Mouse (Mus musculus) midbrain, embryonic 14.5 days (tissue): Measurements from ENCODE around the gene Asna1. TPM values are rescaled to one million over a fixed set of nuclear protein-coding genes. Genes with fewer than 3 reads are reported as not detected.
A peak's percentile ranks its signal among the peaks of the same experiment; 100 is the strongest.

Source experiments
- ATAC-seq: fragments of 200-750 bp; cut with Nextera tagmentation; 2 replicates; pipeline ENCODE4 v1.8.0; 2017; ENCODE audit warnings: moderate number of reproducible peaks, moderate library complexity; ENCODE audit not compliant: low FRiP score, low TSS enrichment
- DNase-seq: peaks from one replicate; pipeline ENCODE4 v3.0.0-alpha.2; 2015
- H3K27ac ChIP-seq: fragments of 300-500 bp; sonication (generic); replicated peaks from 2 replicates; pipeline ENCODE4 v1.5.1; 2014; ENCODE audit warnings: mild to moderate bottlenecking, low read depth, low read length, moderate library complexity
- H3K27me3 ChIP-seq: fragments of 300-500 bp; sonication (generic); 2 replicates; pipeline ENCODE4 v1.6.1; 2014; ENCODE audit warnings: low read length, control low read depth, mixed read lengths; ENCODE audit not compliant: control insufficient read depth, insufficient read depth
- H3K36me3 ChIP-seq: fragments of 300-500 bp; sonication (generic); 2 replicates; pipeline ENCODE4 v1.6.1; 2014; ENCODE audit warnings: low read length, control low read depth; ENCODE audit not compliant: control insufficient read depth, insufficient read depth
- H3K4me1 ChIP-seq: fragments of 300-500 bp; sonication (generic); 2 replicates; pipeline ENCODE4 v1.6.1; 2014; ENCODE audit warnings: mild to moderate bottlenecking, antibody characterized with exemption, low read length, control low read depth; ENCODE audit not compliant: control insufficient read depth, insufficient read depth
- H3K4me2 ChIP-seq: fragments of 300-500 bp; sonication (generic); 2 replicates; pipeline ENCODE4 v1.6.1; 2014; ENCODE audit warnings: mild to moderate bottlenecking, low read length, moderate library complexity
- H3K4me3 ChIP-seq: fragments of 300-500 bp; sonication (generic); replicated peaks from 2 replicates; pipeline ENCODE4 v1.5.1; 2014; ENCODE audit warnings: low read depth, low read length
- H3K9ac ChIP-seq: fragments of 300-500 bp; sonication (generic); replicated peaks from 2 replicates; pipeline ENCODE4 v1.6.1; 2014; ENCODE audit warnings: mild to moderate bottlenecking, low read length, moderate library complexity
- H3K9me3 ChIP-seq: fragments of 300-500 bp; sonication (generic); 2 replicates; pipeline ENCODE4 v1.6.1; 2016; ENCODE audit warnings: low read length, control low read depth, mixed read lengths; ENCODE audit not compliant: control insufficient read depth
- WGBS: fragments of 180-500 bp; shearing (Covaris S2); extraction: QIAGEN DNeasy Blood & Tissue Kit; methylation state at CpG from one replicate; pipeline ENCODE4 v1.1.7; 2014; 5-methylcytosine and 5-hydroxymethylcytosine counted together
- microRNA-seq: library from miRNA; unstranded; fragments of <30 nt; microRNA quantifications from one replicate; pipeline ENCODE4, GENCODE M21; 2016
- polyA plus RNA-seq: library from polyadenylated mRNA; unstranded; fragments of >200 nt; fragmentation: Nextera tagmentation; extraction: Ambion mirVana; gene quantifications from 2 replicates; pipeline ENCODE4 v1.2.1, GENCODE M21; 2014

Asna1 gene
- polyA plus RNA-seq, 1 experiment from 2014 or later: 130 TPM

- DNase-seq: no peak
- Histone ChIP-seq H3K4me1 (peaks cover 23% of the 10 kb centered on the region), H3K36me3 (peaks cover 44% of the 10 kb centered on the region), H3K9me3 (no peaks in the 10 kb centered on the region), H3K27ac (peak overlapping the region; percentile 86), H3K4me3 (peak overlapping the region; percentile 92), H3K4me2 (peak overlapping the region; percentile 96), H3K27me3 (no peaks in the 10 kb centered on the region), H3K9ac (peak overlapping the region; percentile 97)
- no peak for ATAC-seq
- 6% methylated on average over 21 of the region's 21 CpGs for WGBS
These were observed 54.8 kb downstream of the Asna1 start for GRCm38 (mm10) chr8:84970135-84970790.

GRCm38 (mm10) chr8:84969241-84970134 lies 55.6 kb downstream of the Asna1 start, which contains the start of the genes Gm49661, Prdx2 and Rnaseh2a:
Gm49661 (minus strand) TSS chr8:84969433.
Prdx2 (plus strand) TSS chr8:84969587.
Rnaseh2a (minus strand) TSS chr8:84969767.
- DNase-seq: peak; percentile 92
- H3K4me1 ChIP-seq: peaks cover 28% of the 10 kb centered on the region

GRCm38 (mm10) chr8:84968650-84969049 lies 56.4 kb downstream of the Asna1 start:
- DNase-seq (no peak), ATAC-seq (no peak)
- H3K27me3 ChIP-seq: no peaks in the 10 kb centered on the region
- H3K9ac ChIP-seq: peak overlapping the region; percentile 97; the same call in 1 of the 2 replicates
- H3K4me1 ChIP-seq: peaks cover 28% of the 10 kb centered on the region
- H3K9me3 ChIP-seq: no peaks in the 10 kb centered on the region
- H3K36me3 ChIP-seq: peaks cover 31% of the 10 kb centered on the region
- H3K4me3 ChIP-seq: peak overlapping the region; percentile 92
- 27% methylated on average over 2 of the region's 2 CpGs for WGBS
- H3K4me2 ChIP-seq: peak overlapping the region; percentile 96
- peak overlapping the region; percentile 86 for H3K27ac ChIP-seq

More at GRCm38 (mm10) chr8:84969241-84970134, 55.6 kb downstream of the Asna1 start, which contains the start of the genes Gm49661, Prdx2 and Rnaseh2a:
- peak within 1 kb of the TSS; percentile 97 for H3K9ac ChIP-seq
- peak within 1 kb of the TSS; percentile 86 for H3K27ac ChIP-seq
- H3K27me3 ChIP-seq: no peaks in the 10 kb centered on the region
- peak within 1 kb of the TSS; percentile 92 for H3K4me3 ChIP-seq
- peak within 1 kb of the TSS; percentile 96 for H3K4me2 ChIP-seq
- H3K9me3 ChIP-seq: no peaks in the 10 kb centered on the region
- under 1% methylated on average over 56 of the region's 56 CpGs for WGBS
- peak; percentile 85 for ATAC-seq
- peaks cover 40% of the 10 kb centered on the region for H3K36me3 ChIP-seq

Small RNA genes lying within 50 kb of the gene (microRNA-seq; reads per million reads assigned to microRNA genes)
- 2.4 reads per million, percentile 15 among the genes with 10 or more reads in this experiment for gene Mir7070

Other genes with a start within 250 kb of the Asna1 start
- gene Nfix, start 224.9 kb downstream of the Asna1 start, polyA plus RNA-seq: 45.9 and 49.8 TPM in 2 replicates
- 9.9 and 12.7 TPM in 2 replicates for gene Dand5, start 202.5 kb downstream of the Asna1 start, polyA plus RNA-seq
- gene Gadd45gip1, start 193.8 kb downstream of the Asna1 start, polyA plus RNA-seq: 32.7 and 35.8 TPM in 2 replicates
- gene Rad23a, start 184.6 kb downstream of the Asna1 start, polyA plus RNA-seq: 83.4 and 84.3 TPM in 2 replicates
- gene Calr, start 178.3 kb downstream of the Asna1 start, polyA plus RNA-seq: 434 and 525 TPM in 2 replicates
- 95.6 and 111 TPM in 2 replicates for gene Farsa, start 168.3 kb downstream of the Asna1 start, polyA plus RNA-seq
- 17.4 and 27.4 TPM in 2 replicates for gene Syce2, start 153.2 kb downstream of the Asna1 start, polyA plus RNA-seq
- 22.4 and 25.9 TPM in 2 replicates for gene Gcdh, start 131.4 kb downstream of the Asna1 start, polyA plus RNA-seq
- 0.19 and 0.63 TPM in 2 replicates for gene Klf1, start 123.4 kb downstream of the Asna1 start, polyA plus RNA-seq
- gene Dnase2a, start 116.7 kb downstream of the Asna1 start, polyA plus RNA-seq: 4.0 and 5.4 TPM in 2 replicates
- gene Mast1, start 87.9 kb downstream of the Asna1 start, polyA plus RNA-seq: 69.5 and 69.9 TPM in 2 replicates
- 0.99 and 1.4 TPM in 2 replicates for gene Rtbdn, start 78.3 kb downstream of the Asna1 start, polyA plus RNA-seq
- not detected in 2 replicates for gene Gm49661, start 55.8 kb downstream of the Asna1 start, polyA plus RNA-seq
- gene Prdx2, start 55.7 kb downstream of the Asna1 start, polyA plus RNA-seq: 1,531 and 1,588 TPM in 2 replicates
- gene Rnaseh2a, start 55.5 kb downstream of the Asna1 start, polyA plus RNA-seq: 51.7 and 54.4 TPM in 2 replicates
- 4.3 and 5.7 TPM in 2 replicates for gene Junb, start 46.6 kb downstream of the Asna1 start, polyA plus RNA-seq
- gene Hook2, start 34.7 kb downstream of the Asna1 start, polyA plus RNA-seq: 25.8 and 31.4 TPM in 2 replicates
- gene Best2, start 10.8 kb downstream of the Asna1 start, polyA plus RNA-seq: not detected in 2 replicates
- gene Trir, start 1.5 kb upstream of the Asna1 start, polyA plus RNA-seq: 157 and 191 TPM in 2 replicates
- 32.0 and 41.0 TPM in 2 replicates for gene Tnpo2, start 11.6 kb upstream of the Asna1 start, polyA plus RNA-seq
- 65.0 and 80.9 TPM in 2 replicates for gene Fbxw9, start 34.8 kb upstream of the Asna1 start, polyA plus RNA-seq
- 1.7 TPM in 1 of 2 replicates, not detected in the other for gene Gm5741, start 42.7 kb upstream of the Asna1 start, polyA plus RNA-seq
- gene Dhps, start 46.5 kb upstream of the Asna1 start, polyA plus RNA-seq: 88.8 and 95.8 TPM in 2 replicates
- gene Wdr83os, start 55.5 kb upstream of the Asna1 start, polyA plus RNA-seq: 141 and 154 TPM in 2 replicates
- 53.9 and 58.2 TPM in 2 replicates for gene Wdr83, start 56.0 kb upstream of the Asna1 start, polyA plus RNA-seq
- 13.3 and 17.2 TPM in 2 replicates for gene Man2b1, start 58.0 kb upstream of the Asna1 start, polyA plus RNA-seq
- gene Zfp791, start 97.8 kb upstream of the Asna1 start, polyA plus RNA-seq: 3.0 and 4.0 TPM in 2 replicates
- gene Cks1brt, start 126.6 kb upstream of the Asna1 start, polyA plus RNA-seq: not detected in 2 replicates
- not detected in 2 replicates for gene Olfr371, start 200.7 kb upstream of the Asna1 start, polyA plus RNA-seq